Mouse (Mus musculus) gastrocnemius, postnatal 36 days (tissue): ENCODE data around the gene Zdhhc21. TPM values are rescaled to one million over a fixed set of nuclear protein-coding genes. Genes with fewer than 3 reads are reported as not detected.

Experiments
- DNase-seq, 2 experiments: peaks; one replicate each; pipeline ENCODE4 v3.0.0; 2022
- intact Hi-C: fragments of 180-260 bp; cut with DNase I; formaldehyde crosslinking; loops from one replicate; pipeline ENCODE4 v1.15.1; 2025
- long read RNA-seq, 2 experiments: library from polyadenylated mRNA; stranded (forward); transcript quantifications; one replicate each; pipeline ENCODE4 v2.0.0; 2021
- total RNA-seq, 2 experiments: library from RNA; stranded (reverse); gene quantifications; 2 replicates each; pipeline ENCODE4 v1.2.3; 2021

The Zdhhc21 gene
- total RNA-seq: 10 to 100 TPM in 1 of 2 experiments, 1 to 10 TPM in 1; 9.9 to 12.0 TPM
- long read RNA-seq, experiment 1, full-length matches to known transcripts: 1 of 3 reads
- long read RNA-seq, experiment 1, partial matches to known transcripts: 0 of 3 reads
- long read RNA-seq, experiment 1, other reads (novel, unspliced or antisense): 2 of 3 reads
- long read RNA-seq, experiment 2, partial matches to known transcripts: 0 of 1 reads
- long read RNA-seq, experiment 2, other reads (novel, unspliced or antisense): 1 of 1 reads

DNA sequence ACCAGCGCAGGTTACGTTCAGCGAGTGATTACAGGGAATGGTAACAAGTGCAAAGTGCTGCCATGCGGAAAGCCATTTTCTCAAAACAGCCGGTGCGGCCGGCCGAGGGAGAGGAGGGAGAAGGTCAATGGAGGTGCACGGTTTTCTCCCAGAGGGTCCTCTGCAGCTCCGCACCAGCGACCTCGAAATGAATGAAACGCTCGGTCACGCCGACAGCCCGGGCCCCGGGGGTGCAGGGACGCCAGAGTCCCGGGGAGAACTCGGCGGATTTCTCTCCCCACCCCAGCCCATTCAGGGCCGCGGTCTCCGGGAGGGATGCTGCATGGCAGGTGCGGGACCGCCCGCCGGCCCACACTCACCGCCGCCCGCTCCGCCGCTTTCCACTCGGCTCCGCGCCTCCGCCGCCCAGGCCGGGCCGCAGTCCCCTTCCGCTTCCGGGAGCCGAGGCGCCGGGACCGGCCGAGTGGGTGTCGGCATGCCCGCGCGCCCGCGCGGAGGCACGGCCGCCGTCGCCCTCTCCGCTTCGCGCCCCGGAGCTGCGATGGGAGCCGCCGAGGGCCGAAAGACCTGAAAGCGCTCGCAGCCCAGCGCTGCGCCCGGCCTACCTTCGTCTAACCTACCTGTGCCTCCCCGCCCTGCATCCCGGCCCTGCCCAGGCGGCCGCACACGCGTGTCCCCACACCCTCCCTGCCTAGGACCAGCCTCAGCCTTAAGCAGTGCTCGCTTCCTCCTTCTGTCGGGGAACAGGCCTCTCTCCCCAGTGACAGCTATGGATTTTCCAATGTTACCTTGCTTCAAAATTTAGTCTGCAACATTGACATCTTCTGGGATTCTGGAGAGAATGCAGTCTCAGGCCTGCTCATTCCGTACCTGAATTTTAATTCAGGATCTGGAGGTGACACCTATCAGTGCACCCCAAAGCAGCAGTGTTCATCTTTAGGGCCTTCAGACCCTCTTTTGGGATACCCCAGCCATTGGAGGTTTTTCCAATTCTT, at the start of gene Zdhhc21:
Gene Zdhhc21 (minus strand): TSS at position 828 of the 995 bp plus-strand sequence.
- intact Hi-C loops: loop anchor here (5.0 kb wide), 1 partner anchor 73 kb away; no protein-coding TSS in a partner anchor
- peak; percentile 65 to 72 for DNase-seq

DNA sequence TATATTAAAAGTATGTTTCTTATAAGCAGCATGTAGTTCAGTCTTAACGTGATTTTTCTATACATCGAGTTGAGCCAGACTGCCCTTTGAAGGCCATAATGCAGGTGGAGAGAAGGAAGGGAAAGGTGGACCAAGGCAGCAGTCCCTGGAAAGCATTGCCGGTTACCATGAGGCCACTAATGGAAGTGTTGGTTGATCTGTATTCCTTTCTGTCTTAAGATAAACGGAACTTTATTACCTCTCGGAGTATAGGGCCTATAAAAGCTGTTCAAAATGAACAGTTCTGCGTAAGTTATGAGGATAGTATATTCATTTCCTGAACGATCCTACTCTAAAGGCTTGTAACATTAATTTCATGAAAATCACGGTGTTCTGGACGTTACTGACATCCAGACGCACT, 35.5 kb upstream of the Zdhhc21 start:
- no peak for DNase-seq

GRCm38 (mm10) chr4:82892247-82892646, 32.5 kb upstream of the Zdhhc21 start:
- no peak for DNase-seq
- intact Hi-C loops: no loop called here

More for the DNA sequence above, 35.5 kb upstream of the Zdhhc21 start:
- intact Hi-C loops: no loop called here

DNA sequence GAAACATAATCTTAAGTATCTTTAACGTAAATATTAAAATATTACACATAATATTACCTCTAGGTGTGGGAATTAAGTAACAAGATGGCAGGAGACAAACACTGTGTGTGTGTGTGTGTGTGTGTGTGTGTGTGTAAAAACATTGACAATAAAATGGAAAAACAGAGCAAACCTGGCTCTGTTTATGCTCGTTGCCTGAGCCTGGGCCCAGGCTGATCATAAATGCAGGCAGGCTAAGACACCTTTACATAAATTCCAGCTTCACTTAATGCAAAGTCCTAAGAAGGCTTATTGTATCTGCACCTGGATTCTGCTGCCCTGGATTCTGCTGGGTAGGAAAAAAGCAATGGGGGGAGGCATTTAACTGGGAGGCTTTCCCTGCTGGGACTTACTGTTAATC, 31.8 kb upstream of the Zdhhc21 start:
- intact Hi-C loops: no loop called here
- no peak for DNase-seq

GRCm38 (mm10) chr4:82891049-82891448, 31.3 kb upstream of the Zdhhc21 start:
- intact Hi-C loops: no loop called here
- no peak for DNase-seq

DNA sequence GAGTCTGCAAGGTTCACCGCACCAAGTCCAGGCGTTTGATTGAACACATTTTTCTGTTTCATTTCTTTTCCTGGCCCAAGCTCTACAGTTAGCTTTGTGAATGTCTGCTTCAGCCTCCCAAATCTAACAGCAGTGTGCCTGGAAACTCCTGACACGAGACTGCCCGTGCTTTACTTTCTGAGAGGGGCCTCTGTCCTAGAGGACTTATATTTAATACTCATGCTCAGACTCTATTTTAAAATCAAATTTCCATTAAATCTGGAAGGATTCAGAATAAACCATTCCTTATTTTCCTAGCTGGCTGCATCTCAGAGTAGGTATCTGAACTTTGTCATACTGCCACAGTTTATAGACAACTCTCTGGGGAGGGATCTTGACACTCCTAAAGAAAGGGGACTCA, 30.8 kb upstream of the Zdhhc21 start:
- DNase-seq: no peak
- intact Hi-C loops: no loop called here

DNA sequence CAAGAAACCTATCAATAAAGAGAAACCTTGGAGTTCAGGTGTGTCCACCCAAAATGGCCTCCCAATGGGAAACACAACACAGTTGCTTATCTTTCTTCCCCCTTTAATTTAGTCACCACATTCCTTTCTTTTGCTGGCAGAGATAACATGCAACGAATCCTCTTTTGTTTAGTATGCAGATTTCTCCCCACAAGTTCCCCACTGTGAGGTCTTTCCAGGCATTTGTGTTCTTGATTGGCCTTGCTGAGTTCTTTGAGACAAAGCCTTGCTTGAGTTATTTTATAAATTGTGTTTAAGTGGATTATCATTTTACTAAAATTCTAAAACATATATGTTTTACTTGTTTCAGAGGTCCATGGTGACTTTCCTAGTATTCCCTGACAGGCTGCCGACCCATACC, 26.4 kb upstream of the Zdhhc21 start:
- intact Hi-C loops: no loop called here
- DNase-seq: no peak

- no peak for DNase-seq
- intact Hi-C loops: no loop called here
These were observed 25.8 kb upstream of the Zdhhc21 start for GRCm38 (mm10) chr4:82885535-82885913.

- intact Hi-C loops: no loop called here
- DNase-seq: peak; percentile 7 to 31
These were observed 25.1 kb upstream of the Zdhhc21 start, which contains the start of gene Cer1 for GRCm38 (mm10) chr4:82884636-82885534. TSS of gene Cer1 (minus strand) at chr4:82885148.

DNA sequence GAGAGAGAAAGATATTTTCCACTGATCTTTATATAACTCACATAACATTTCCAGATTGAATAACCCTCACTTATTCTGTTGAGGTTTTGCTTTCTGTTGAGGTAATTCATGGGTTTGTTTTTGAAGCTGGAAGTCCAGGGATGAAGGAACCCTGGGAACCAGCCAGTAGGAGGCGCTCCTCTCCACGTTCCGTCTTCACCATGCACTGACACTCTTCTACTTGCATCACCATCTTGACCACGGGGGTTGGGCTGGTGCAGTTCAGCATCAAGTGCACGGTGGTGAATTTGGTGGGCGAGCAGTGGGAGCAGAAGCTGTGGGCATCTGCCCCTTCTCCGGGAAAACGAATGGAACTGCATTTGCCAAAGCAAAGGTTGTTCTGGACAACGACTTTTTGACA, 22.7 kb upstream of the Zdhhc21 start:
- no peak for DNase-seq
- intact Hi-C loops: no loop called here

- intact Hi-C loops: no loop called here
- DNase-seq: no peak
These were observed 21.6 kb upstream of the Zdhhc21 start for GRCm38 (mm10) chr4:82881366-82881765.

DNA sequence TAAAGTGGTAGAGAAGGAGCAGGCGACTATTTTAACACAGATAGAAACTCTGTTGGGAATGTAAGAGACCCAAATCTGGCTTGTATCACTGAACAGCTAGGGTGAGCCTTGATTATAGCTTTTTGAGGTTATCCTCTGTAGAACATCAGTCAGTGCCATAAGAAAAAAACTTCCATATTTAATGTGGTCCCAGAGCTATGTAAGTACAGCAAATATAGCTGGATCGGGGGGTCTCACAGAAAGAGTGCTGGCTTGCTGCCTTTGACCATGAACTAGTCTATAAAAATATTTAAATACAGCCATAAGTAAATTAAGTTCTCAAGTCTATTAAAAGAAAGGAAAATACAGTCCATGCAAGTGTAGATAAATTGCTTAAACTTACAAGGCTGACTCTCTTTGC, 20.5 kb upstream of the Zdhhc21 start:
- DNase-seq: no peak
- intact Hi-C loops: no loop called here

- intact Hi-C loops: no loop called here
- DNase-seq: no peak
These were observed 19.4 kb upstream of the Zdhhc21 start for GRCm38 (mm10) chr4:82879152-82879551.

DNA sequence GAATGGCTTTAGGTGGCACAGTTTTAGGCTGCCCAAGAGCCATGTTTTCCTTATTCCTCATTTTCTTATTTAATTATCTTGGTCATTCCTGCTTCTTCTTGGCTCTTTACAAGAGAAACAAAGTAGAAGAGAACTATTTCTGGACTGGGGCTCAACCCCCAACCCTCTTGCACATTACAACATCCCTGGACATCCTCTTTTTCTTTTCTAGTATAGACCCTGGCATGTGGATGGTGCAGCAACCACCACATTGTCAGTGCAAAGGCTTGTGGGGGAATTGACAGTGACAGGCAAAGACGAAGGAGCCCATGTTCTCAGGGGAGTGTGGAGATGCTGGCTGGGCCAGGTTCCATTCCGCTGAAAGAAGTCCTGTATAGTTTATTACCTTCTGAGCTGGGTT, 16.9 kb upstream of the Zdhhc21 start:
- intact Hi-C loops: no loop called here

GRCm38 (mm10) chr4:82875532-82875931, 15.8 kb upstream of the Zdhhc21 start:
- no peak for DNase-seq
- intact Hi-C loops: no loop called here

More for the DNA sequence above, 16.9 kb upstream of the Zdhhc21 start:
- no peak for DNase-seq

DNA sequence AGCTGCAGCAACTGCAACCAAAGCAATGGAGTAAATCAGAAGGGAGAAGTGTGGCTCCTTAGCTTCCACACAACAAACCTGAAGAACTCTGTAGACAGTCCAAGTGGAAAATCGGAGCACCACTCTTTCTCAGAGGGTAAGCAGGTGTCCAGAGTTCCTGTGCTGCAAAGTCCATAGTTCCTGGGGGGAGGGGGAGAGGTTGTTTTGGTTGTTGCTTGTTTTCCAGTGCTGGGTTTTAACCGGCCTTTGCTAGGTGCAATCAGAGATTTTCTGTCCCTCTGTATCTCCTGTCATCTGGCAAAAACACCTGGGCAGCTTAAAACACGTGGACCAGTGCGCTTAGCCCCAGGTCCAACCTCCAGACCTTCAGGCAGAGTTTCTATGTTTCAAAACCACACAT, 15.0 kb upstream of the Zdhhc21 start:
- intact Hi-C loops: no loop called here
- no peak for DNase-seq

- DNase-seq: no peak
- intact Hi-C loops: no loop called here
These were observed 12.8 kb upstream of the Zdhhc21 start for GRCm38 (mm10) chr4:82872548-82872947.

DNA sequence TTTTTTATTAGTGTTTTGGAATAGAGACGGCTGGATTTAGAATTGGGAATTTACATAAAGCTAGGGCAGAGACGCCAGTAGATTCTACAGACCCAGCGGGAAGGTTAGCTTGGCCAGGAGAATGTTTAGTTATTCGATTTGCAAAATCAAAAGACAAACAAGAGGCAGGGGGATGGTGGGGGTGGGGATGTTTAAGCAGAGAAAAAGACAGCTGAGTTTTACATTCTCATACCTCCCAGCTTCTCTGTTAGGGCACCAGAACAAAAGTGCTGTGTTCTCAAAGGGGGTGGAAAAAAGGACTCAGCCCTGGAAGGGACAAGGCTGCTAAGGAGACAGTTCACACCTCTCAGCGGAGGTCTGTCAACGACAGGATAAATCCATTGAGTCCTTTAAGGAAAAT, 12.4 kb upstream of the Zdhhc21 start:
- intact Hi-C loops: no loop called here
- DNase-seq: no peak

DNA sequence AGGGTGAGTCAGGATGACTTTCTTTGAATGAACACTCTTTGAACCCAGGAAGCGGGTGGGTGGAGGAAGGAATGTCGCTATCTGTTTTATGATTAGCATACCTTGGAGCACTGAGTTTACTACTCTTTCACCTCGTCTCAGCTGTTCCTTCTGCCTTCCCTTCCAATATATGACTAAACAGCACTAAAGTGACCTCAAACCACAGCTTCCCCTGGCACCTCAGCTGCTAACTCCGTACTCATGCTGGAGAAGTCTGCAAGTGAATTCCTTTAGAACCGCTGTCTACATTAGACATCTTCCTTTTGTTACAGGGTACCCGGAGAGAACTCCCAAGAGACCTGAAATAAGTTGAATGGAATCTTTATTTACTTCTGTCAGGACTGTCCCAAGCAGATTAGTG, 11.2 kb upstream of the Zdhhc21 start:
- DNase-seq: no peak
- intact Hi-C loops: no loop called here

- intact Hi-C loops: no loop called here
These were observed 8.1 kb upstream of the Zdhhc21 start for GRCm38 (mm10) chr4:82867731-82868445.

More at GRCm38 (mm10) chr4:82867731-82868445, 8.1 kb upstream of the Zdhhc21 start:
- no peak for DNase-seq
